Mouse (Mus musculus): ENCODE measurements around the gene Foxo3. TPM values are rescaled to one million over a fixed set of nuclear protein-coding genes. Genes with fewer than 3 reads are reported as not detected.

Gene Foxo3
- polyA plus RNA-seq, 1 experiment from 2014 or later, result 22.9 TPM

- DNase-seq (ENCODE audit: low spot score), result no peak
- Histone ChIP-seq H3K4me1 (ENCODE audit: insufficient read depth, low read depth, low read length) (peaks cover 4% of the 10 kb centered on the region; the same call in 1 of the 2 replicates), H3K27me3 (replicated peaks; ENCODE audit: insufficient read depth, low read length) (no peaks in the 10 kb centered on the region), H3K9ac (replicated peaks; ENCODE audit: low read depth) (no peak overlapping the region), H3K27ac (ENCODE audit: low read length) (no peak overlapping the region), H3K4me3 (ENCODE audit: low read depth, low read length) (no peak overlapping the region), H3K9me3 (ENCODE audit: low read length) (no peaks in the 10 kb centered on the region), H3K36me3 (ENCODE audit: insufficient read depth, low read length) (no peaks in the 10 kb centered on the region), H3K4me2 (replicated peaks; ENCODE audit: low read depth, low read length) (no peak overlapping the region)
- ATAC-seq, result no peak
- WGBS, result 75% methylated on average over 2 of the region's 2 CpGs
- no peak for TF ChIP-seq EP300 (IDR thresholded peaks at IDR 0.05)
- TF ChIP-seq CTCF (IDR thresholded peaks at IDR 0.05), result peak; percentile 55
These were observed 20.6 kb upstream of the Foxo3 start for GRCm38 (mm10) chr10:42297109-42297508.

- H3K9ac ChIP-seq (replicated peaks; ENCODE audit: low read depth), result no peak overlapping the region
- H3K9me3 ChIP-seq (ENCODE audit: low read length), result no peaks in the 10 kb centered on the region
- ATAC-seq, result no peak
- no peaks in the 10 kb centered on the region for H3K27me3 ChIP-seq (replicated peaks; ENCODE audit: insufficient read depth, low read length)
- H3K4me2 ChIP-seq (replicated peaks; ENCODE audit: low read depth, low read length), result no peak overlapping the region
- no peak for DNase-seq (ENCODE audit: low spot score)
- TF ChIP-seq CTCF (IDR thresholded peaks at IDR 0.05) (no peak), EP300 (IDR thresholded peaks at IDR 0.05) (no peak)
- WGBS, result 64% methylated on average over 4 of the region's 4 CpGs
- H3K4me3 ChIP-seq (ENCODE audit: low read depth, low read length), result no peak overlapping the region
- H3K27ac ChIP-seq (ENCODE audit: low read length), result no peak overlapping the region
- H3K4me1 ChIP-seq (ENCODE audit: insufficient read depth, low read depth, low read length), result peaks cover 4% of the 10 kb centered on the region; the same call in 1 of the 2 replicates
- no peaks in the 10 kb centered on the region for H3K36me3 ChIP-seq (ENCODE audit: insufficient read depth, low read length)
These were observed 20.0 kb upstream of the Foxo3 start for GRCm38 (mm10) chr10:42296559-42296958.

- H3K36me3 ChIP-seq (ENCODE audit: insufficient read depth, low read length), result no peaks in the 10 kb centered on the region
- no peak for TF ChIP-seq EP300 (IDR thresholded peaks at IDR 0.05)
- peak; percentile 82 for TF ChIP-seq CTCF (IDR thresholded peaks at IDR 0.05)
- H3K4me3 ChIP-seq (ENCODE audit: low read depth, low read length), result no peak overlapping the region
- H3K9ac ChIP-seq (replicated peaks; ENCODE audit: low read depth), result no peak overlapping the region
- ATAC-seq (no peak), DNase-seq (ENCODE audit: low spot score) (peak; percentile 94)
- no peak overlapping the region for H3K27ac ChIP-seq (ENCODE audit: low read length)
- no peaks in the 10 kb centered on the region for H3K27me3 ChIP-seq (replicated peaks; ENCODE audit: insufficient read depth, low read length)
- H3K9me3 ChIP-seq (ENCODE audit: low read length), result no peaks in the 10 kb centered on the region
- peaks cover 4% of the 10 kb centered on the region; the same call in 1 of the 2 replicates for H3K4me1 ChIP-seq (ENCODE audit: insufficient read depth, low read depth, low read length)
- 5% methylated on average over 1 of the region's 1 CpGs for WGBS
- no peak overlapping the region for H3K4me2 ChIP-seq (replicated peaks; ENCODE audit: low read depth, low read length)
These were observed 18.5 kb upstream of the Foxo3 start for GRCm38 (mm10) chr10:42295028-42295427.

GRCm38 (mm10) chr10:42294392-42294791 is 17.8 kb upstream of the Foxo3 start:
- no peak overlapping the region for H3K9ac ChIP-seq (replicated peaks; ENCODE audit: low read depth)
- H3K36me3 ChIP-seq (ENCODE audit: insufficient read depth, low read length), result no peaks in the 10 kb centered on the region
- peaks cover 4% of the 10 kb centered on the region; the same call in 1 of the 2 replicates for H3K4me1 ChIP-seq (ENCODE audit: insufficient read depth, low read depth, low read length)
- TF ChIP-seq CTCF (IDR thresholded peaks at IDR 0.05), result no peak
- no peak for TF ChIP-seq EP300 (IDR thresholded peaks at IDR 0.05)
- H3K9me3 ChIP-seq (ENCODE audit: low read length), result no peaks in the 10 kb centered on the region
- peak overlapping the region; percentile 8; the same call in 1 of the 2 replicates for H3K27ac ChIP-seq (ENCODE audit: low read length)
- H3K27me3 ChIP-seq (replicated peaks; ENCODE audit: insufficient read depth, low read length), result no peaks in the 10 kb centered on the region
- no peak overlapping the region for H3K4me2 ChIP-seq (replicated peaks; ENCODE audit: low read depth, low read length)
- WGBS, result 43% methylated on average over 2 of the region's 2 CpGs
- ATAC-seq (no peak), DNase-seq (ENCODE audit: low spot score) (no peak)
- H3K4me3 ChIP-seq (ENCODE audit: low read depth, low read length), result no peak overlapping the region

- TF ChIP-seq CTCF (IDR thresholded peaks at IDR 0.05) (no peak), EP300 (IDR thresholded peaks at IDR 0.05) (peak; percentile 95)
- peak overlapping the region; percentile 77 for H3K27ac ChIP-seq (ENCODE audit: low read length)
- DNase-seq (ENCODE audit: low spot score) (peak; percentile 93), ATAC-seq (peak; percentile 92)
- H3K9me3 ChIP-seq (ENCODE audit: low read length), result no peaks in the 10 kb centered on the region
- no peaks in the 10 kb centered on the region for H3K27me3 ChIP-seq (replicated peaks; ENCODE audit: insufficient read depth, low read length)
- H3K4me2 ChIP-seq (replicated peaks; ENCODE audit: low read depth, low read length), result no peak overlapping the region
- no peaks in the 10 kb centered on the region for H3K36me3 ChIP-seq (ENCODE audit: insufficient read depth, low read length)
- WGBS, result 26% methylated on average over 4 of the region's 4 CpGs
- peaks cover 4% of the 10 kb centered on the region; the same call in 1 of the 2 replicates for H3K4me1 ChIP-seq (ENCODE audit: insufficient read depth, low read depth, low read length)
- no peak overlapping the region for H3K4me3 ChIP-seq (ENCODE audit: low read depth, low read length)
- H3K9ac ChIP-seq (replicated peaks; ENCODE audit: low read depth), result no peak overlapping the region
These were observed 17.3 kb upstream of the Foxo3 start for GRCm38 (mm10) chr10:42293877-42294276.

- Histone ChIP-seq H3K4me2 (replicated peaks; ENCODE audit: low read depth, low read length) (no peak overlapping the region), H3K9ac (replicated peaks; ENCODE audit: low read depth) (no peak overlapping the region), H3K9me3 (ENCODE audit: low read length) (no peaks in the 10 kb centered on the region), H3K4me3 (ENCODE audit: low read depth, low read length) (no peak overlapping the region), H3K36me3 (ENCODE audit: insufficient read depth, low read length) (no peaks in the 10 kb centered on the region), H3K27me3 (replicated peaks; ENCODE audit: insufficient read depth, low read length) (no peaks in the 10 kb centered on the region), H3K4me1 (ENCODE audit: insufficient read depth, low read depth, low read length) (peaks cover 4% of the 10 kb centered on the region; the same call in 1 of the 2 replicates), H3K27ac (ENCODE audit: low read length) (no peak overlapping the region)
- no peak for TF ChIP-seq EP300 (IDR thresholded peaks at IDR 0.05)
- peak; percentile 86 for TF ChIP-seq CTCF (IDR thresholded peaks at IDR 0.05)
- DNase-seq (ENCODE audit: low spot score) (peak; percentile 69), ATAC-seq (no peak)
- WGBS, result 53% methylated on average over 5 of the region's 5 CpGs
These were observed 14.8 kb upstream of the Foxo3 start for GRCm38 (mm10) chr10:42291360-42291759.

GRCm38 (mm10) chr10:42287666-42288065 is 11.1 kb upstream of the Foxo3 start:
- no peaks in the 10 kb centered on the region for H3K4me1 ChIP-seq (ENCODE audit: insufficient read depth, low read depth, low read length)
- H3K4me3 ChIP-seq (ENCODE audit: low read depth, low read length), result no peak overlapping the region
- ATAC-seq (no peak; the same call in 1 of the 2 replicates), DNase-seq (ENCODE audit: low spot score) (peak; percentile 57)
- WGBS, result 50% methylated on average over 1 of the region's 1 CpGs
- no peak overlapping the region for H3K4me2 ChIP-seq (replicated peaks; ENCODE audit: low read depth, low read length)
- TF ChIP-seq CTCF (IDR thresholded peaks at IDR 0.05) (no peak), EP300 (IDR thresholded peaks at IDR 0.05) (no peak)
- H3K27ac ChIP-seq (ENCODE audit: low read length), result no peak overlapping the region
- H3K36me3 ChIP-seq (ENCODE audit: insufficient read depth, low read length), result no peaks in the 10 kb centered on the region
- H3K9ac ChIP-seq (replicated peaks; ENCODE audit: low read depth), result no peak overlapping the region
- H3K27me3 ChIP-seq (replicated peaks; ENCODE audit: insufficient read depth, low read length), result no peaks in the 10 kb centered on the region
- H3K9me3 ChIP-seq (ENCODE audit: low read length), result no peaks in the 10 kb centered on the region

Data from lung, postnatal 0 days (tissue).